Mouse (Mus musculus): ENCODE measurements at regions not wholly inside any gene's neighbourhood (a gene's known extent, or its start where the extent isn't known, plus 50 kb on each side); places are given as distances from the start of the nearest gene placed in this dataset.

DNA sequence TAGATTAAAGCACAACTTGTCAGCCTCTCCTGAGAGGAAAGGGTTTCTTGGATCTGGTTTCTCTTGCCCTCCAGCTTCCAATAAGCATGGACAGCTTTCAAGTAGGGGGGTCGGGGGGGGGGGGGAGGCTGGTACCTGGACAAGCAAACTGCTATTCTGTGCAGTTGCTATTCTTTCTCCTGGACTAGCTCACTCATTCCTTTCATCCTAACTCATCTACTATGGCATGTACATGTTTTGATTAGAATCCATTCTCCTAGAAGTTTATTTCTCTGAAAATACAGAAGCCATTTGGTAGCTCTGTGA is 650.5 kb downstream of the Gsdmc2 start:
- TF ChIP-seq CTCF (IDR thresholded peaks at IDR 0.05 in 2 of 3, conservative IDR thresholded peaks at IDR 0.05 in 1 of 3; ENCODE audit: control insufficient read depth in 1 of 3, insufficient read depth in 1 of 3, low read depth in 2 of 3, low read length in 3 of 3, poor library complexity in 1 of 3, severe bottlenecking in 1 of 3), result no peak
- no peak for TF ChIP-seq POLR2A (IDR thresholded peaks at IDR 0.05; ENCODE audit: control insufficient read depth in 1 of 2, insufficient read depth in 1 of 2, low read depth in 1 of 2, low read length in 2 of 2, poor library complexity in 1 of 2)
- no peak for TF ChIP-seq UBTF (IDR thresholded peaks at IDR 0.05; ENCODE audit: borderline replicate concordance, insufficient read depth, low read depth, low read length)
- no peak for TF ChIP-seq USF1 (IDR thresholded peaks at IDR 0.05; ENCODE audit: low read depth, low read length)
- no peak for TF ChIP-seq CHD2 (IDR thresholded peaks at IDR 0.05; ENCODE audit: low read length)
- no peak for TF ChIP-seq GATA1 (IDR thresholded peaks at IDR 0.05; ENCODE audit: low read depth, low read length)
- TF ChIP-seq ELF1 (IDR thresholded peaks at IDR 0.05; ENCODE audit: low read depth, low read length), result no peak
